Mouse (Mus musculus) testis, adult 2 months (tissue): Measurements from ENCODE around the gene Trpm4.

ENCODE experiments used
- CTCF ChIP-seq: fragments of 200-500 bp; IDR thresholded peaks from 2 replicates; pipeline ENCODE4 v1.5.1; 2012; ENCODE audit warnings: low read depth, mild to moderate bottlenecking, inconsistent platforms, low read length, moderate library complexity; ENCODE audit not compliant: control insufficient read depth, insufficient read depth, insufficient replicate concordance
- POLR2A ChIP-seq: fragments of 200-500 bp; IDR thresholded peaks from 2 replicates; pipeline ENCODE4 v1.6.1; 2012; ENCODE audit warnings: low read depth, mild to moderate bottlenecking, inconsistent platforms, low read length, moderate library complexity; ENCODE audit not compliant: control insufficient read depth

- no peak for TF ChIP-seq CTCF
- TF ChIP-seq POLR2A, result no peak
Measured at GRCm38 (mm10) chr7:45263006-45263607, 70.5 kb downstream of the Trpm4 start.
